Mouse (Mus musculus) midbrain, postnatal 0 days (tissue): ENCODE measurements around the gene 9430038I01Rik. TPM values are rescaled to one million over a fixed set of nuclear protein-coding genes. Genes with fewer than 3 reads are reported as not detected.

Experiments used
- ATAC-seq: fragments of 200-750 bp; cut with Nextera tagmentation; 2 replicates; pipeline ENCODE4 v1.8.0; 2017; ENCODE audit warnings: moderate number of reproducible peaks, mild to moderate bottlenecking, moderate TSS enrichment, moderate library complexity; ENCODE audit not compliant: low FRiP score
- DNase-seq: peaks from one replicate; pipeline ENCODE4 v3.0.0-alpha.2; 2015; ENCODE audit warnings: low spot score
- H3K27ac ChIP-seq: fragments of 300-500 bp; sonication (generic); 2 replicates; pipeline ENCODE4 v1.5.1; 2014; ENCODE audit warnings: low read depth, mild to moderate bottlenecking, low read length, mixed read lengths
- H3K27me3 ChIP-seq: fragments of 300-500 bp; sonication (generic); 2 replicates; pipeline ENCODE4 v1.6.1; 2014; ENCODE audit warnings: low read length, control low read depth, mixed read lengths; ENCODE audit not compliant: insufficient read depth
- H3K36me3 ChIP-seq: fragments of 300-500 bp; sonication (generic); 2 replicates; pipeline ENCODE4 v1.6.1; 2014; ENCODE audit warnings: low read length, control low read depth, mixed read lengths; ENCODE audit not compliant: insufficient read depth
- H3K4me1 ChIP-seq: fragments of 300-500 bp; sonication (generic); 2 replicates; pipeline ENCODE4 v1.6.1; 2014; ENCODE audit warnings: mild to moderate bottlenecking, control low read depth, antibody characterized with exemption, low read length, mixed read lengths; ENCODE audit not compliant: insufficient read depth
- H3K4me2 ChIP-seq: fragments of 300-500 bp; sonication (generic); 2 replicates; pipeline ENCODE4 v1.6.1; 2014; ENCODE audit warnings: low read depth, mild to moderate bottlenecking, low read length, mixed read lengths; ENCODE audit not compliant: poor library complexity, severe bottlenecking
- H3K4me3 ChIP-seq: fragments of 300-500 bp; sonication (generic); 2 replicates; pipeline ENCODE4 v1.5.1; 2014; ENCODE audit warnings: low read depth, mild to moderate bottlenecking, low read length, moderate library complexity
- H3K9ac ChIP-seq: fragments of 300-500 bp; sonication (generic); replicated peaks from 2 replicates; pipeline ENCODE4 v1.6.1; 2014; ENCODE audit warnings: mild to moderate bottlenecking, low read length, moderate library complexity, mixed read lengths; ENCODE audit not compliant: poor library complexity, severe bottlenecking
- H3K9me3 ChIP-seq: fragments of 300-500 bp; sonication (generic); 2 replicates; pipeline ENCODE4 v1.6.1; 2016; ENCODE audit warnings: low read length, control low read depth
- CTCF ChIP-seq: IDR thresholded peaks from 2 replicates; pipeline ENCODE4 v1.5.1; 2016; ENCODE audit warnings: antibody characterized with exemption, mild to moderate bottlenecking
- WGBS: fragments of 180-500 bp; shearing (Covaris S2); extraction: QIAGEN DNeasy Blood & Tissue Kit; methylation state at CpG from one replicate; pipeline ENCODE4 v1.1.7; 2014; 5-methylcytosine and 5-hydroxymethylcytosine counted together
- polyA plus RNA-seq: library from polyadenylated mRNA; unstranded; fragments of >200 nt; fragmentation: Nextera tagmentation; extraction: Ambion mirVana; gene quantifications from 2 replicates; pipeline ENCODE4 v1.2.1, GENCODE M21; 2015
- total RNA-seq: library from RNA; depleted of rRNA; stranded (reverse); fragments of >200 nt; gene quantifications from 2 replicates; pipeline ENCODE4 v1.2.3, GENCODE M21; 2014

9430038I01Rik gene
- total and polyA plus RNA-seq, 2 experiments from 2014 or later = 15.3 to 18.6 TPM

DNA sequence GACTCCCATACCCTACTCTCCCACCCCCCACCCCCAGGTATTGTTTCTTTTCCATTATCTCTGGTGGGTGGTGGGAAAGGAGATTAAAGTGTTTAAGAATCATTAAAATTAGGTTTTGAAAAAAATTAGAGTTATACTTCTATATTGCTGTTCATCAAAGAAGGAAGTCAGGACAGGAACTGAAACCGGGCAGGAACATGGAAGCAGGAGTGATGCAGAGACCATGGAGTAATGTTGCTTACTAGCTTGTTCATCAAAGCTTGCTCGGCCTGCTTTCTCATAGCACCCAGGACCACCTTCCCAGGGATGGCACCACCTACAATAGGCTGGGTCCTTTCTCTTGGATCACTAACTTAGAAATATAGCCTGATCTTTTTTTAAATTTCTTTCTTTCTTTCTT lies 10.0 kb upstream of the 9430038I01Rik start:
- DNase-seq = no peak
- WGBS = 87% methylated on average over 2 of the region's 2 CpGs
- TF ChIP-seq CTCF = no peak
- no peak for ATAC-seq
- H3K4me2 ChIP-seq = no peak overlapping the region
- H3K4me1 ChIP-seq = no peaks in the 10 kb centered on the region
- no peak overlapping the region for H3K9ac ChIP-seq
- H3K36me3 ChIP-seq = no peaks in the 10 kb centered on the region
- H3K9me3 ChIP-seq = no peaks in the 10 kb centered on the region
- H3K27me3 ChIP-seq = no peaks in the 10 kb centered on the region
- H3K4me3 ChIP-seq = no peak overlapping the region
- no peak overlapping the region for H3K27ac ChIP-seq

DNA sequence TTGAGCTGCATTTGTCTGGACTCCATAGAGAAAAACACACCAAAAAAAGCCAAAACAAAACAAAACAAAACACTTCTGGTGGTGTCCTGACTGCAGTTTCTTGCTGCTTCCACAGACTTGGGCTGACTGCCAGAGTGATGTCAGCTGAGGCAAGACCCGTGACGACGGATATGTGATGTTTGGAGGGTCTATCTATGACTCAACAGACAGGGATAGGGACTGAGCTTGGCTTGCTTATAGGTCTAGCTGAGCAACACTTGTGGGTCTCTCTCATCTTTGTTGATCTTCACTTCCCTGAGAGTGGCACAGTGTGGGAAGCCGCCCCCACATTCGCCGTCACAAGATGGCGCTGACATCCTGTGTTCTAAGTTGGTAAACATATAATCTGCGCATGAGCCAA lies 4.1 kb upstream of the 9430038I01Rik start:
- no peak for DNase-seq
- no peak for TF ChIP-seq CTCF
- WGBS = 90% methylated on average over 7 of the region's 8 CpGs
- H3K4me3 ChIP-seq = no peak overlapping the region
- no peak overlapping the region for H3K27ac ChIP-seq
- H3K4me2 ChIP-seq = no peak overlapping the region
- no peaks in the 10 kb centered on the region for H3K9me3 ChIP-seq
- ATAC-seq = no peak
- no peaks in the 10 kb centered on the region for H3K36me3 ChIP-seq
- no peak overlapping the region for H3K9ac ChIP-seq
- no peaks in the 10 kb centered on the region for H3K27me3 ChIP-seq
- H3K4me1 ChIP-seq = peaks cover 2% of the 10 kb centered on the region; the same call in 1 of the 2 replicates

DNA sequence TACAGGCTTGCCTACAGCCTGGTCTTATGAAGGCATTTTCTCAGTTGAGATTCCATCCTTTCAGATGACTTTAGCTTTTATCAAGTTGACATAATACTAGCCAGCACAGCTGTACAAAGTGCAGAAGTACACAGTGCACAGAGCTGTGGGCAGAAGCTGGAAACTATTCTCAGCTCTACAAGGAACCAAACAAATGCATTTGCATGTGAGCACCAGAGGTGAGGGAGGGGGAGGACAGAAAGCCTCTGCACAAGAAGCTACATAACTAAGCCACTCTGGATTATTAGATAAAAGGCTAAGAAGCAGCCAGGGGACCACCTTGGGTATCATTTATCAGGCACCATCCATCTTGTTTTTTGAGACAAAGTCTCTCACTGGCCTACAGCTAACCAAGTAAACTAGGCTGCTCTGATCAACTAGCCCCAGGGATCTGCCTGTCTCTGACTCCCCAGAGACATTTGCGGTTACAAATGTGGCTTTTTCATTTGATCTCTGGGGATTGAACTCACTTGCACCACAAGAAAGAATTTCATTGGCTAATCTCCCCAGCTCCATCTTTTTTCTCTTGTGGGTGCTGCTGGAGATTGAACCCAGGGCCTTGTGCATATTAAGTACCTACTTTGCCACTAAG lies 3.0 kb downstream of the 9430038I01Rik start:
- Histone ChIP-seq H3K9me3 (no peaks in the 10 kb centered on the region), H3K36me3 (no peaks in the 10 kb centered on the region), H3K9ac (no peak overlapping the region), H3K4me3 (no peak overlapping the region), H3K27ac (no peak overlapping the region), H3K4me1 (peaks cover 2% of the 10 kb centered on the region; the same call in 1 of the 2 replicates), H3K27me3 (no peaks in the 10 kb centered on the region), H3K4me2 (no peak overlapping the region)
- DNase-seq = no peak
- TF ChIP-seq CTCF = no peak
- no peak for ATAC-seq
- 87% methylated on average over 1 of the region's 1 CpGs for WGBS

DNA sequence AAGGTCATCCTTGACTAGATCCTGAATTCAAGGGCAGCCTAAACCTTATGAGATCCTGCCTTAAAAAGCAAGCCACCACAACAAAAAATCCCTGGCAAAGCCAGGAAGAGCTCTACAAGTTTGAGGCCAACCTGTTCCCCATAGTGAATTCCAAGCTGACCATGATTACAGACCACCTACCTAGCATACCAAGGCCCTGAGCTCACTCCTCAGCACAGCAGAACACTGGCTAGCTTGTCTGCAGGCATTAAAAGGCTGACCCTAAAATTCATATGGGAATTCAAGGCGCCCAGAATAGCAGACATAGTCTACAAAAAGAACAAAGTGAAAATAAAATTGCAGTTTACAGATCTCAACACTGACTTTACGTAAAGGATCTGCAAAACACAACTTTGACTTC lies 6.4 kb downstream of the 9430038I01Rik start:
- Histone ChIP-seq H3K27me3 (no peaks in the 10 kb centered on the region), H3K9me3 (no peaks in the 10 kb centered on the region), H3K4me1 (no peaks in the 10 kb centered on the region), H3K27ac (no peak overlapping the region), H3K9ac (no peak overlapping the region), H3K4me2 (no peak overlapping the region), H3K36me3 (no peaks in the 10 kb centered on the region), H3K4me3 (no peak overlapping the region)
- no peak for TF ChIP-seq CTCF
- 91% methylated on average over 2 of the region's 2 CpGs for WGBS
- no peak for DNase-seq
- ATAC-seq = no peak

DNA sequence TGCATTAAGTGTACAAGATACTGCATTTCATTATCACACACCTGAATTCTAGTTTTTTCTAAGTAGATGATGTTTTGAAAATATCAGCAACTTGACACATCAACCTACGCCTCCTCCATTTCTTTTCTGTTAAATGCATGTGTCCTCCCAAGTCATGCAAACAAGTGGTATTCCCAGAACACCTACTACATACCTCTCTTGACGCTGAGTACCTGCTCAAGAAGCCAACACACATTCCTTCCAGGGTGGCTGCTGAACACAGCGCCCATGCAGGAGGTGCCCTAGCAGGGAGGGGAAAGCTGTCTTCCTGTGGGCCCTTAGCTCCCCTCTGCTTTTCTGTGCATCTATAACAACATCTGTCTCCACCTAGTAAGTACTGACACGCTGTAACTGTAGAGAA lies 11.6 kb downstream of the 9430038I01Rik start:
- TF ChIP-seq CTCF = no peak
- Histone ChIP-seq H3K9me3 (no peaks in the 10 kb centered on the region), H3K27me3 (no peaks in the 10 kb centered on the region), H3K36me3 (no peaks in the 10 kb centered on the region), H3K4me2 (no peak overlapping the region), H3K9ac (no peak overlapping the region), H3K4me3 (no peak overlapping the region), H3K4me1 (no peaks in the 10 kb centered on the region), H3K27ac (no peak overlapping the region)
- WGBS = 94% methylated on average over 4 of the region's 4 CpGs
- ATAC-seq (no peak), DNase-seq (no peak)

DNA sequence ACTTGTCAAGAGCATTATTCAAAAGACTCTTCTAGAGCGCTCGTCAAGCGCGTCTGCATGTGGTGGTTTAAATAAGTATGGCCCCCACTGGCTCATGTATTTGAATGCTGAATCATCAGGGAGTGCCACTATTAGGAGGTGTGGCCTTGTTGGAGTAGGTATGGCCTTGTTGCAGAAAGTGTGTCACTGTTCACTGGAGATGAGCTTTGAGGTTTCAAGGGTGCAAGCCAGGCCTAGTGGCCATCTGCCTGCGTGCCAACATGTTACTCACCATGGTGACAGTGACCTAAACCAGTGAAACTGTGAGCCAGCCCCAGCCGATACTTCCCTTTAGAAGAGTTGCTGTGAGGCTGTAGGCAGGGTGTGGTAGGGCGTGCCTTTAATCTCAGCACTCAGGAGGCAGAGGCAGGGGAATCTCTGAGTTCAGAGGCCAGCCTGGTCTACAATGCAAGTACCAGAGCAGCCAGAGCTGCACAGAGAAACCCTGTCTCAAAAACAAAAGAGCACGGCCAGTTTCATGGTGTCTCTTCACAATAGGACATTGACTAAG lies 13.1 kb downstream of the 9430038I01Rik start:
- no peaks in the 10 kb centered on the region for H3K36me3 ChIP-seq
- no peak for DNase-seq
- no peaks in the 10 kb centered on the region for H3K9me3 ChIP-seq
- WGBS = 95% methylated on average over 8 of the region's 8 CpGs
- TF ChIP-seq CTCF = no peak
- no peak overlapping the region for H3K4me3 ChIP-seq
- no peaks in the 10 kb centered on the region for H3K27me3 ChIP-seq
- H3K4me2 ChIP-seq = no peak overlapping the region
- H3K9ac ChIP-seq = no peak overlapping the region
- ATAC-seq = no peak
- no peak overlapping the region for H3K27ac ChIP-seq
- no peaks in the 10 kb centered on the region for H3K4me1 ChIP-seq
